14 mouse cellular contexts compared by ENCODE assay signal in the genomic region with DNA sequence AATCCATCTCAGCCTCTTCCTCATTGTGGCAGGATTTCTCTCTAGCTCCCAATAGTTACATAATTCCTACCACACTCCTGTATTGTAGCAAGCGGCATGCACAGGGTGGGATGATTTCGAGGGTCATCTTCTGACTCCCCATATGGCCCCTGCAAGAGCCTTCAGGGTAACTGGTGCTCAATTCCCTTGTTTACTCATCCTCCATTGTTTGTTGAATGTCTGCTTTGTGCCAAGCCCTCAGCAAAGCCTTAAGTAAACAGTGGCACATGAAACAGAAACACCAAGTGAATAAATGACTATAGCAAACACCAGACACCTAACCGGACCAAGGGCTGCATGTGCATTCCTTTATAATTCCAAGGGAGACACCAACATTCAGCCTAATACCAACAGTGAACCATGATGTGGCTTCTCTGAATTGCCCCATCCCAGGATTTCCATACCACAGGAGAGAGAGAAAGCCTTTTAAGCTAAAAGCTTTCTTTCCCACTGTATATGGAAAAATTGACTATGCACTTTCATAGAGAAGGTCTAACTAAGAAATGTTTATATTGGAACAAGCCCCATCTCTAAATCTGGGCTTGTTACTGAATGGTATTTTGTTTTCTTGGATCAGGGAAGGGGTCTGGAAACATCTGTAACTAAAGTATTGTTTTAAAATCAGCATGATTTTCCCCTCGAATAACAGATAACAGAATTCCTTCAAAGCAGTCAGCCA. TPM values are rescaled to one million over a fixed set of nuclear protein-coding genes. Genes with fewer than 3 reads are reported as not detected.
A peak's percentile ranks its signal among the peaks of the same experiment; 100 is the strongest.
DNase-seq lines count a peak whose midpoint lies in the region; ATAC-seq lines count a peak whose summit lies in the region.
"Had no signal": no experiment of that assay in that cellular context is flagged by ENCODE, and none has a peak within 500 bp of the region (broad histone marks: within the 10 kb centered on the region; RNA-seq: fewer than 3 reads in every experiment).

No protein-coding gene starts in this region.

- intact Hi-C loops in heart, postnatal 10 days (cut with DNase I), result loop anchor here (5.0 kb wide), 1 partner anchor 102 kb away; no protein-coding TSS in a partner anchor

- 54% methylated on average over 4 of the region's 4 CpGs for WGBS in kidney, embryonic 16.5 days
- 20% methylated on average over 4 of the region's 4 CpGs for WGBS in intestine, embryonic 15.5 days

- H3K27ac ChIP-seq in kidney, embryonic 16.5 days (ENCODE audit: low read length), result peak overlapping the region; percentile 58
- H3K27ac ChIP-seq in intestine, embryonic 15.5 days, result peak overlapping the region; percentile 42; the same call in 1 of the 2 replicates
- H3K27ac ChIP-seq: midbrain, embryonic 13.5 days had no signal

- peak; percentile 87 for DNase-seq in heart, adult 11 months
- no peak for DNase-seq in heart, postnatal 10 days
- DNase-seq in kidney, postnatal 10 days, result no peak
- DNase-seq in 3T3-L1 (ENCODE audit: low read depth, low spot score), result peak; percentile 12
- DNase-seq in embryo, embryonic 10 days (ENCODE audit: low spot score), result no peak
- DNase-seq: B cell, adult 2 months; liver; thymus, postnatal 25 days had no signal

- no peak overlapping the region for H3K4me2 ChIP-seq in kidney, embryonic 16.5 days (replicated peaks; ENCODE audit: low read depth, low read length)
- H3K4me2 ChIP-seq in intestine, embryonic 15.5 days (replicated peaks), result no peak overlapping the region
- H3K4me2 ChIP-seq: midbrain, embryonic 13.5 days had no signal

- H3K36me3 ChIP-seq in kidney, embryonic 16.5 days (ENCODE audit: insufficient read depth, low read length), result no peaks in the 10 kb centered on the region
- H3K36me3 ChIP-seq in intestine, embryonic 15.5 days, result no peaks in the 10 kb centered on the region
- H3K36me3 ChIP-seq: midbrain, embryonic 13.5 days had no signal

- H3K4me3 ChIP-seq in kidney, embryonic 16.5 days (ENCODE audit: low read length), result no peak overlapping the region
- H3K4me3 ChIP-seq in intestine, embryonic 15.5 days (replicated peaks), result no peak overlapping the region
- H3K4me3 ChIP-seq: midbrain, embryonic 13.5 days had no signal

- ATAC-seq in kidney, embryonic 16.5 days (ENCODE audit: low FRiP score, low TSS enrichment), result no peak
- ATAC-seq in intestine, embryonic 15.5 days, result no peak
- ATAC-seq in inflammation-experienced regulatory T-cells, adult 6 months, result no peak
- ATAC-seq: forebrain, embryonic 16.5 days; midbrain, embryonic 13.5 days had no signal

- H3K4me1 ChIP-seq in kidney, embryonic 16.5 days (ENCODE audit: insufficient read depth, low read length), result peaks cover 37% of the 10 kb centered on the region
- H3K4me1 ChIP-seq in intestine, embryonic 15.5 days (replicated peaks), result peaks cover 4% of the 10 kb centered on the region

- H3K27me3 ChIP-seq in kidney, embryonic 16.5 days (ENCODE audit: insufficient read depth, low read length), result no peaks in the 10 kb centered on the region
- no peaks in the 10 kb centered on the region for H3K27me3 ChIP-seq in intestine, embryonic 15.5 days (replicated peaks)
- H3K27me3 ChIP-seq: midbrain, embryonic 13.5 days had no signal

- H3K9me3 ChIP-seq in kidney, embryonic 16.5 days (ENCODE audit: low read length), result no peaks in the 10 kb centered on the region
- H3K9me3 ChIP-seq in intestine, embryonic 15.5 days, result no peaks in the 10 kb centered on the region
- H3K9me3 ChIP-seq: midbrain, embryonic 13.5 days had no signal

- no peak overlapping the region for H3K9ac ChIP-seq in kidney, embryonic 16.5 days (replicated peaks; ENCODE audit: low read length)
- no peak overlapping the region for H3K9ac ChIP-seq in intestine, embryonic 15.5 days
- H3K9ac ChIP-seq: midbrain, embryonic 13.5 days had no signal

RNA-seq across cellular contexts. Expression of a gene that starts 19.2 kb away (rescaled TPM):
- total RNA-seq in heart, postnatal 10 days (2021), result 100 to 1,000 TPM; 207 to 219 TPM
- 72.3 and 78.7 TPM in 2 replicates for polyA plus RNA-seq in kidney, embryonic 16.5 days (2015; fragmentation: Nextera tagmentation; extraction: Ambion mirVana)
- polyA plus RNA-seq in intestine, embryonic 15.5 days (2015; fragmentation: Nextera tagmentation; extraction: Ambion mirVana), result 53.6 and 53.8 TPM in 2 replicates
- not detected for polyA plus RNA-seq in inflammation-experienced regulatory T-cells, adult 6 months (2017; shearing (Covaris generic))
- total RNA-seq: common myeloid progenitor, adult 5-6 weeks had no signal

Comparison
In these comparisons a context has a peak if more than half of its experiments do, and no peak if none do; other contexts are left out.
1. DNase-seq: peak in heart, adult 11 months (single experiment) and 3T3-L1 (single experiment); none in heart, postnatal 10 days (0 of 2), kidney, postnatal 10 days (single experiment) and embryo, embryonic 10 days (single experiment).
2. RNA of a gene that starts 19.2 kb away (polyA plus RNA-seq): 72.3 to 78.7 TPM in kidney, embryonic 16.5 days and 53.6 to 53.8 TPM in intestine, embryonic 15.5 days; not detected in inflammation-experienced regulatory T-cells, adult 6 months; every median in the first group is over 10 times any median in the second.